Mouse (Mus musculus): ENCODE measurements at regions not wholly inside any gene's neighbourhood (a gene's known extent, or its start where the extent isn't known, plus 50 kb on each side); places are given as distances from the start of the nearest gene placed in this dataset.

GRCm38 (mm10) chr9:49935555-49936376 is 137.0 kb upstream of the Ncam1 start:
- 50% methylated on average over 9 of the region's 9 CpGs for WGBS
- Histone ChIP-seq H3K4me2 (ENCODE audit: low read depth, low read length) (no peak overlapping the region), H3K27ac (ENCODE audit: low read depth) (no peak overlapping the region), H3K9ac (replicated peaks; ENCODE audit: low read depth, low read length) (no peak overlapping the region), H3K36me3 (replicated peaks; ENCODE audit: control insufficient read depth, insufficient read depth, low read length) (no peaks in the 10 kb centered on the region), H3K27me3 (ENCODE audit: control insufficient read depth, insufficient read depth, low read length) (no peaks in the 10 kb centered on the region), H3K4me3 (ENCODE audit: low read depth, low read length) (no peak overlapping the region), H3K4me1 (ENCODE audit: control insufficient read depth, insufficient read depth) (no peaks in the 10 kb centered on the region), H3K9me3 (replicated peaks; ENCODE audit: control insufficient read depth, low read length) (no peaks in the 10 kb centered on the region)
- TF ChIP-seq CTCF (IDR thresholded peaks at IDR 0.05; ENCODE audit: low read depth): no peak
- no peak for TF ChIP-seq EP300 (IDR thresholded peaks at IDR 0.05; ENCODE audit: low read depth)
- DNase-seq (ENCODE audit: low spot score) (no peak), ATAC-seq (ENCODE audit: insufficient read depth, low read depth) (no peak)

- no peak for DNase-seq (ENCODE audit: low spot score)
- Histone ChIP-seq H3K9ac (replicated peaks; ENCODE audit: low read depth, low read length) (no peak overlapping the region), H3K9me3 (replicated peaks; ENCODE audit: control insufficient read depth, low read length) (no peaks in the 10 kb centered on the region), H3K4me2 (ENCODE audit: low read depth, low read length) (no peak overlapping the region), H3K4me3 (ENCODE audit: low read depth, low read length) (no peak overlapping the region), H3K27ac (ENCODE audit: low read depth) (no peak overlapping the region), H3K27me3 (ENCODE audit: control insufficient read depth, insufficient read depth, low read length) (no peaks in the 10 kb centered on the region), H3K36me3 (replicated peaks; ENCODE audit: control insufficient read depth, insufficient read depth, low read length) (no peaks in the 10 kb centered on the region), H3K4me1 (ENCODE audit: control insufficient read depth, insufficient read depth) (peaks cover 12% of the 10 kb centered on the region)
- ATAC-seq (ENCODE audit: insufficient read depth, low read depth): no peak
- TF ChIP-seq EP300 (IDR thresholded peaks at IDR 0.05; ENCODE audit: low read depth) (no peak), CTCF (IDR thresholded peaks at IDR 0.05; ENCODE audit: low read depth) (no peak)
- WGBS: 74% methylated on average over 3 of the region's 3 CpGs
Observed at GRCm38 (mm10) chr9:49928041-49928656, 129.4 kb upstream of the Ncam1 start.

GRCm38 (mm10) chr9:49927281-49927680 is 128.6 kb upstream of the Ncam1 start:
- Histone ChIP-seq H3K27ac (ENCODE audit: low read depth) (no peak overlapping the region), H3K9ac (replicated peaks; ENCODE audit: low read depth, low read length) (no peak overlapping the region), H3K4me2 (ENCODE audit: low read depth, low read length) (no peak overlapping the region), H3K9me3 (replicated peaks; ENCODE audit: control insufficient read depth, low read length) (no peaks in the 10 kb centered on the region), H3K4me3 (ENCODE audit: low read depth, low read length) (no peak overlapping the region), H3K4me1 (ENCODE audit: control insufficient read depth, insufficient read depth) (peaks cover 13% of the 10 kb centered on the region), H3K36me3 (replicated peaks; ENCODE audit: control insufficient read depth, insufficient read depth, low read length) (no peaks in the 10 kb centered on the region), H3K27me3 (ENCODE audit: control insufficient read depth, insufficient read depth, low read length) (no peaks in the 10 kb centered on the region)
- WGBS: 21% methylated on average over 1 of the region's 1 CpGs
- ATAC-seq (ENCODE audit: insufficient read depth, low read depth) (no peak), DNase-seq (ENCODE audit: low spot score) (no peak)
- TF ChIP-seq EP300 (IDR thresholded peaks at IDR 0.05; ENCODE audit: low read depth) (no peak), CTCF (IDR thresholded peaks at IDR 0.05; ENCODE audit: low read depth) (no peak)

GRCm38 (mm10) chr9:49925796-49926195 is 127.1 kb upstream of the Ncam1 start:
- Histone ChIP-seq H3K4me2 (ENCODE audit: low read depth, low read length) (no peak overlapping the region), H3K4me3 (ENCODE audit: low read depth, low read length) (no peak overlapping the region), H3K9ac (replicated peaks; ENCODE audit: low read depth, low read length) (no peak overlapping the region), H3K27ac (ENCODE audit: low read depth) (no peak overlapping the region), H3K36me3 (replicated peaks; ENCODE audit: control insufficient read depth, insufficient read depth, low read length) (no peaks in the 10 kb centered on the region), H3K27me3 (ENCODE audit: control insufficient read depth, insufficient read depth, low read length) (no peaks in the 10 kb centered on the region), H3K9me3 (replicated peaks; ENCODE audit: control insufficient read depth, low read length) (no peaks in the 10 kb centered on the region), H3K4me1 (ENCODE audit: control insufficient read depth, insufficient read depth) (peaks cover 21% of the 10 kb centered on the region)
- ATAC-seq (ENCODE audit: insufficient read depth, low read depth) (no peak), DNase-seq (ENCODE audit: low spot score) (no peak)
- TF ChIP-seq EP300 (IDR thresholded peaks at IDR 0.05; ENCODE audit: low read depth) (no peak), CTCF (IDR thresholded peaks at IDR 0.05; ENCODE audit: low read depth) (no peak)
- WGBS: 87% methylated on average over 2 of the region's 2 CpGs

- H3K27ac ChIP-seq (ENCODE audit: low read depth): peak overlapping the region; percentile 82
- H3K9ac ChIP-seq (replicated peaks; ENCODE audit: low read depth, low read length): peak overlapping the region; percentile 34; the same call in 1 of the 2 replicates
- no peaks in the 10 kb centered on the region for H3K27me3 ChIP-seq (ENCODE audit: control insufficient read depth, insufficient read depth, low read length)
- ATAC-seq (ENCODE audit: insufficient read depth, low read depth) (peak; percentile 86), DNase-seq (ENCODE audit: low spot score) (peak; percentile 40)
- WGBS: 5% methylated on average over 4 of the region's 4 CpGs
- H3K9me3 ChIP-seq (replicated peaks; ENCODE audit: control insufficient read depth, low read length): no peaks in the 10 kb centered on the region
- no peak for TF ChIP-seq EP300 (IDR thresholded peaks at IDR 0.05; ENCODE audit: low read depth)
- peak; percentile 26; the same call in 1 of the 2 replicates for TF ChIP-seq CTCF (IDR thresholded peaks at IDR 0.05; ENCODE audit: low read depth)
- peaks cover 21% of the 10 kb centered on the region for H3K4me1 ChIP-seq (ENCODE audit: control insufficient read depth, insufficient read depth)
- no peak overlapping the region for H3K4me2 ChIP-seq (ENCODE audit: low read depth, low read length)
- no peak overlapping the region for H3K4me3 ChIP-seq (ENCODE audit: low read depth, low read length)
- H3K36me3 ChIP-seq (replicated peaks; ENCODE audit: control insufficient read depth, insufficient read depth, low read length): no peaks in the 10 kb centered on the region
Observed at GRCm38 (mm10) chr9:49923981-49924501, 125.3 kb upstream of the Ncam1 start.
